Mouse (Mus musculus): Measurements from ENCODE around the gene Ints1.

The Ints1 gene

DNA sequence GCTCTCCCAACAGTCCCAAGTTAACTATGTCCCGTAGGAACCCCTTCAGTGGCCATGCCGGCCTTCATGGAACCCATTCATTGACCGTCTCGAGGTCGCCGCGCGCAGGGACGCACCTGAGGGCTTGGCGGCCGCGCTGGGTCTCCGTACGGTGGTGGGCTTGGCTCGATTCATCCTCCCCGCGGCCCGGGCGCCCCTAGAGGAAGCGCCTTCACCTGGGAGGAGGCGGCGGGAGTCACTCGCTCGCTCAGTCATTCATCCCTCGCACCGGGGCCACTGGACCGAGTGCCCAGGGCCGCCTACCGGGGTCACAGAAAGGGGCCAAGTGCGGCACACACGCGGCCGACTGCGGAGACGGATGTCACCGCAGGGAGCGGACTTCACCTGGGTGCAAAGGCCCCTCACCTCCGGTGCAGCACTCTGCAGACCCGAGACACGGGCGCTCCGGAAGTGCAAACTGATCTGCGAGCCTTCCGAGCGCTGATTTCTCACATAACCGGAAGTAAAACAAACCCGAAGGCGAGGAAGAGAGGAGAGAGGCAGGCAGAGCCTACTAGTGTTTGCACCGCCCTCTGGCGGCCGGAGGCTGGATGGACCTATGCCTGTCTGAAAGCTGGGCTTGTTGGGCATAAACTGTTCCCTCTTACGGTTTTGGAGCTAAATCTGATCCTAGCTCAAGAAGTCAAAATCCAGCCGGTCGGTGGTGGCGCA is at the start of gene Ints1:
Gene Ints1 (minus strand): TSS at position 459 of the 711 bp plus-strand sequence.
- DNase-seq (ENCODE audit: low spot score in 2 of 2): peak; percentile 90 to 95

DNA sequence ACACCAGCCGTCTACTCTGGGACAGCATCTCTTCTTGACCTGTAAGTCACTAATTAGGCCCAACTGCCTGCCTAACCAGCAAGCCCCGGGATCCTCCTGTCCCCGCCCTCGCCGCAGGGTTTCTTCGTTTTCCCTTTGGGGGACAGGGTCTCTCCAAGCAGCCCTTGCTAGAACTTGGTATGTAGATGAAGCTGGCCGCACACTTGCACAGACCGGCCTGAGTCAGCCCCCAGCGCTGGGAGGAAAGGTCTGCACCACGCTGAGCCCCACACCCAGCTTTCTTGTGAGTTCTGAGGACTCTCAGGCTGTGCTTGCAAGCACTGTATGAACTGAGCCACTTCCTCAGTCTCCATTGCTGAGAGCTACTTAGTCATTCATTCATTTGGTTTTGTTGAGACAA is 49.1 kb upstream of the Ints1 start:
- DNase-seq (ENCODE audit: low spot score in 2 of 2): no peak

DNA sequence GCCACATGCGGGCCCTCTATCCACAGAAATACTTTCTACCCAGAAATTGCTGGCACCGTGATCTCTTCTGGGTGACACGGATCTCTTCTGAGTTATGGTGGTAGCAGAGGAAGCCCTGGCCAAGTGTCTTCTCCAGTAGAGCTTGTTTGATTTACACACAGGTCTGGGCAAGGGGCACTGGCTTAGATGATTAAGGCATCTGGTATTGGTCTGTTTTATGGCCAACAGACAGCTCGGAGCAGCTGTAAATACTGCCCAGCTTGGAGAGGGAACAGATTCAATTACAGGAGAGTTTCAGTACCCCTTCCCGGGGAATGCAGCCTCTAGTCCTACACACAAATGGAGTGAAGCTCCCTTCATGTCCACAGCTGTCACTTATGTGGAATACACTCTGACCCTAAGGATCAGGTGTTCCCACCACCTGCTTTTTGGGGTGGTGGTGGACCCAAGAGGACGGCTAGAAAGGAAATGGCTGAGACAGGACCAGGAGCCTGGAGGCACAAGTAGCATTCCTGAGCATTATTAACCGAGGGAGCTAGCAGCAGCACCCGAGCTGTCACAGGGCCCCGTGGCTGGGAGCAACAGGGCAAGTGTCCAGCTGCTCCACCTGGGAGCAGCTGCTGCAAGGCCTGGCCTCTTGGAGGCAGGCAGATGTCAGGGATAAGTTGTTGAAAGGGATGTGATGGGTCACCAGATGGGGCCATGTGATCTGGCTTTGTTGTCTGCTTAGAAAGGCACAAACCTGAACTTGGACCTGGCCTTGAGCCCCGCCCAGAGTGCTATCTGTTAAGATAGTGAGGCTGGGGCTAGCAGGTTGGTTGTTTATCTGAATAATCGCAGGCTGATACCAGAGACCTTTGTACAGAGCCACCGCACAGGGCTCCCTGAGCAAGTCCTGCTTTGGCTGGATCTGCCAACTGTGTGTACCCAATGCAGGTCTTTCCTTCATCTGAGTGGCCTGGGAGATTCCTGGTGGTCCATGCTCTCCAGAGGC is 46.3 kb upstream of the Ints1 start:
- no peak for DNase-seq (ENCODE audit: low spot score in 2 of 2)

DNA sequence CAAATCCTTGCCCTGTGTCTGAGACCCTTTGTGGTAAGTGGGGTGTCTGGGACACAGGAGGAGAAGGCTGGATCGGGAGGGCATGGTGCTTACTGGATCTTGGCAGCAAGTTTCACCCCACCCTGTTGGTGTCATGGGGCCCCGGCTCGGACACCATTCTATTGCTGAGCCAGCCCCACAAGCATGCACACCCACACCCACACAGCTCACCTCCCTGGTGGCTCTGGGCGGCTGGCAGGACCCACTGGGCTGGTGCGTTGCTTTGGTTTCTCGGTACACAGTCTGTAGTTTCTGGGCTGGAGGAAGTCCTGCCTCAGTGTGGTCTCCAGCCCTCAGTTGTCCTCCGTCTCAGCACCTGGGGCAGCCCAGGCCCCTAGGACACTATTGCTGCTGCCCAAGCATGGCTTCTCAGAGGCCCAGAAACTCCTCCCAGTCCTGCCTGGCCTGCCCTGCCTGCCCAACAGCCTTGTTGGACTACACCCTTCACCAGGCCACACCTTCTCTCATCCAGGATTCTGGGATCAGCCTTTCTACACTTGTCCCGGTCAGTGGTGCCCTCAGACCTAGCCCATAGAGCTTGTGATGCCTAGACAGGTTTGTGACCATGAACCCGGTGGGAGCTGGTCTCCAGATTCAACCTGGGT is 44.2 kb upstream of the Ints1 start, which contains the start of gene Tmem184a:
Gene Tmem184a (minus strand): TSS at position 380 of the 644 bp plus-strand sequence.
- DNase-seq (ENCODE audit: low spot score in 2 of 2): no peak

DNA sequence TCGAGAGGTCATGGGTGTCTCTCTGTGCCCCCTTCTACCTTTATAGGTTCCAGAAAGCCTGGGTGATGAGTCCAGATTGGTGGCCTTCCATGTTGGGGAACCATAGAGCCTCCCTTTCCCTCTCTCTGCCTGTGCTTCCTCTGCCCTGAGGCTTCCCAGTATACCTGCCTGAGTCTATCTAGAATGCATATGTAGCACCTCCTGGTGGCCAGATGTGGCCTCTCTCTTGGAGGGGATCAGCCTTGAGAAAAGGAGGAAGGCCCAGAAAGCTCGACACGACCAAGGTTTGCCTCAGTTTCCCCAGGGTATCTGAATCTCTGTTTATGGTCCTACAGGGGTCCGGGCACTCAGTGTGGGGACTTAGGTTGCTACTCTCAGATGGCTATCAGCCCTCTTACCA is 43.3 kb upstream of the Ints1 start:
- no peak for DNase-seq (ENCODE audit: low spot score in 2 of 2)

DNA sequence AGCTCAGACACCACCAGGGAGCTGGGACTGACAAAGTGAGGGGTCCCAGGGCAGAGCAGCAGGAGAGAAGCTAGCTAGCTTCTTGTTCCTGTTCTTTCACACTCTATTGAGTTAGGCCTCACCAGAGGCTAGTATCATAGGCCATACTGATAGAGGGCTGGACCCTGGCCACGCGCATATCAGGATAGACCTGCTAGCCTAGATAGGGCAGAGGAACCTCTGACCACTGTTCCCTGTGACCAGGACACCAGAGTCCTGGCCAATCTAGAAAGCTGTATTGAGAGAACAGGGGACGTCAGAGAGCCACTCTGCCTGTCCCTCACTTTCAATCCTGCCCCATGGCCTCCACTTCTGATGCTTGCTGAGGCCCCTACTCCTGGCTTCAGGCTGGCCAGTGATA is 42.6 kb upstream of the Ints1 start:
- no peak for DNase-seq (ENCODE audit: low spot score in 2 of 2)

DNA sequence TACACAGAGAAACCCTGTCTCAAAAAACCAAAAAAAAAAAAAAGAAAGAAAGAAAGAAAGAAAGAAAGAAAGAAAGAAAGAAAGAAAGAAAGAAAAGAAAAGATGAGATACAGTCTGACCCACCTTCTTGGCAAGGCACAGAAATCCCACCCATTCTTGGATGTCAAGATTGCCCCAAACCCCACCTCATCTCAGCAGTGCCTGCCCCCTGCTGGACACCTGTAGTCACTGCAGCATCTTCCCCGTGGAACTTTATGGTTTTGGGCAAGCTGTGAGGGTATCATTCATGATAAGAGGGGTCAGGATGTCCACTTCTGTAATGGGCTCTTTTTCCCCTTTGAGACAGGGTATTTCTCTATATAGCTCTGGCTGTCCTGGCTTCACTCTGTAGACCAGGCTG is 41.8 kb upstream of the Ints1 start:
- DNase-seq (ENCODE audit: low spot score in 2 of 2): no peak

DNA sequence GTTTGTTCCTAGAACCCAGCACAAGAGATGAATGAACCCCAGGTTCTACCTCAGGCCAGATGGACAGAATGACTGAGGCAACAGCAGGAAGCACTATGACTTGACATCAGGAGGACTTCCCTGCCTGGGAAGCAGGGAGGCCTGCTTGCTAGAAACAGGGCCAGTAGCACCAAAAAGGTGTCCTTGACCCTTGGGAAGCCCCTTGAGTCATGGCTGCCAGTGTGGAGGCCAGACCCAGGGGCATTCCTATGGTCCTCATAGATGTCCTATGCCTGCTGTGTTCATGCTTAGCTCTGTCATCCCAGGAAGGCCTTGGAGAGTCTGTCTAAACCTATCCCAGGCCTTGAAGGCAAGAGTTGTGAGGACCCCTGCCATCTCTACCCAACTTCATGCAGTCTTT is 41.0 kb upstream of the Ints1 start:
- no peak for DNase-seq (ENCODE audit: low spot score in 2 of 2)

DNA sequence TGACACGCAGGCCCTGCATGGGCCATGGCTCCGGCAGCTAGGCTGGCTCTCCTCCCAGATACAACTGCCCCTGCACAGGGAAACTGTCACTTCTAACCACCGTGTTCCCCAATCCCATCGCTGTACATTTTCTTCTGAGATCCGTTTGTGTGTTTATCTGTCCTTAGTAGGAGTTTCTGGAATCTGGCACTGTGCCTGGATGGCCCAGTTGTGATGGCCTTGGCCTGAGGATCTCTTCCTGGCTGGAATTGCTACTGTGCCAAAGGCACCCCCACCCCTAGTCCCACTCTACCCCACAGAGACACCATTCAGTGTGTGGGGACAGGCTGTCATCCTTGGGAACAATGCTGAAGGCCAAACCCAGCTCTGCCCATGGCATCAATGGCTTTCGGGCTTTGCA is 40.5 kb upstream of the Ints1 start:
- DNase-seq (ENCODE audit: low spot score in 2 of 2): no peak

DNA sequence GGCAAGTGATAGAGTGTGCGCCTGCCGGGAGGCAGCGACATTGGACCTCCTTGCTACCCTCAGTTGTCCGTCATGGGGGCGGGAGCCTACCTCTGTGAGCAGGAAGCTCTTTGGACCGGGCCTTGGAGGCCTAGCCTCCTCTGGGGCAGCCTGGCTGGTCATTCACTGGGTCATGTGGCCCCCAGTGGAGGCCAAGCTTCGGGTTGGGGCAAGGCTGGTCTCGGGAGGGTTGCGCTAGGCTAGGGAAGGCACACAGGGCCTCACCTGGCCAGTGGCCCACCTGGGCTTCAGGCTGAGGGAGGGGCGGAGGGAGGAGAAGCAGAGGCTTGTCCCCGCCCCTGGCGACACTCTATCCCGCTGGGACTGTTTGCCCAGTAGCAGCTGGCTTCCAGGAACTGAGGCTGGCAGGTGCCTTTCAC is 38.5 kb upstream of the Ints1 start:
- no peak for DNase-seq (ENCODE audit: low spot score in 2 of 2)

DNA sequence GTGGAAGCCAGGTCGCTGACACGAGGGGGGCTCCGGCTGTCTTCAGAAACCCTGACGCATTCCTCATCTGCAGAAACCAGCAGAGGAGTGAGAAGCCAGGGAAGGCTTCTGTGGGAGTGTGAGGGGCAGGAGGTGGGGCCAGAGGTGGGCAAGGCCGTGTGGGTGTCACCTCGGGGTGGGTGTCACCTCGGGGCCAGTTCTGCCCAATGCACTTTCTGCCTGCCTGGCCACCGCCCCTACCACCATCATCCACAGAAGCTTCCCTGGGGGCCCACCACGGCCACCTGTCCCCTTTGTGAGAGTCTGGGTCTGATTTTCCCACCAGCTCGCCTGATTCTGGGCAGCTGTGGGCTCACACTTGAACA is 37.6 kb upstream of the Ints1 start:
- DNase-seq (ENCODE audit: low spot score in 2 of 2): no peak

DNA sequence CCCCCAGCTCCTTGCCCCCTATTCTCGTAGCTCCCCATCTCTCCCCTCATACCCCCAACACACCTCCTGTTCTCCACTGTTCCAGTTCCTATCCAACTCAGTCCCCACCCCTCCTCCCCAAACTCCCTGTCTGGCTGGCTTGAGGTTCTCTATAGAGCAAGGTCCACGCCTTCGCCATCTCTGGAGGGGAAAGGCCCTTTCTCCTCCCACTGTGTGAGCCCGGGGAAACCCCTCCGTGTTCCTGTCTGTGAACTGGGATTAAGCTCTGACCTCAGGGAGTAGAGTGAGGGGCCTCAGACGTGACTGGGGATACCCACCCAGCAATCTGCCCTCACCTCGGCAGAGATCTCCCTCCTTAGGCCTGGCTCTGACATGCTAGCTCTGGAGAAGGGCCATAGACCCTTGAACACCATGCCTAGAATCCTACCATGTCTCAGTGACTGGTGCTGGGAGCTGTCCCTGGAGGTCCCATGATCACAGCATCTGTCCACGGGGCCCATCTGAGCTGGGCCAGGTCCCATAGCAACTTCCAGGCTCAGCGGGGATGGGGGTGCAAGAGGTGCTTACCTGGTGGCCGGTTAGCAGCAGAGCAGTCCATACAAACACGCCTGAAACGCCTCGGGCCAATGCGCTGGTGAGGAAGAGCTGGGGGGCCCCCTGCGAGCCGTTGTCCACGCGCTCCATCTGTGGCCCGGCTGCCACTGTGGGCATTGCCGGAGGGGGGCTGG is 37.1 kb upstream of the Ints1 start:
- DNase-seq (ENCODE audit: low spot score in 2 of 2): no peak

DNA sequence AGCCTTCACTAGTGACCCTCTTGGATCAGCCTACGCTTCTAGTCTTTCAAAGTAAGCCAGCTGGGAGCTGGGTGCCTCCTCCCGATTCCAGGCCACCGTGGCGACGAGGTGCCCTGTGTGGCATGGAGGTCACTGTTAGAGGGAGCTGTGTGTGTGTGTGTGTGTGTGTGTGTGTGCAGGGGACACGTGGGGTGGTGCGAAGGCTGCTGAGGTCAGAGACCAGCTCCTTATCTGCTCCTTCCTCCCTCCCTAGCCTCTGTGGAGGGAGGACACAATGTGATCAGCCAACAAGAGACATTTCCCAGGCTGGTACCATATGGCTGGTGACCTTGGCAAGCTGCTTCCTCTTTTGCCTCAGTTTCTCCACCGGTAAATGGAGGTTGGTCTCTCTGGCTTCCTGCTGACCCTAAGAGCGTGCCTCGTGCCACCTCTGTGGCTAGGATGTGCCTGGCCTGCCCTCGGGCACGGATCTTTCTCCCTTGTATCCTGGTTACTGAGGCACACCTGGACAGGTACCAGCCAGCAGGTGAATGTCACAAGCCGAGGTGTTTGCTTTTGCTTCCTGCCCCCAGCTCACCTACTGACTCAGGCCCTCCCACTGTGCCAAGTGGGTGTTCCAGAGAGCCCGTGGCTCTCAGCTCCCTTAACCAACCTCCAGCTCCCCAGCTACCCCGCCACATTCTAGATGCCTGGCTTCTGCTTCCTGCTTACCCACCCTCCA is 36.4 kb upstream of the Ints1 start:
- DNase-seq (ENCODE audit: low spot score in 2 of 2): no peak

DNA sequence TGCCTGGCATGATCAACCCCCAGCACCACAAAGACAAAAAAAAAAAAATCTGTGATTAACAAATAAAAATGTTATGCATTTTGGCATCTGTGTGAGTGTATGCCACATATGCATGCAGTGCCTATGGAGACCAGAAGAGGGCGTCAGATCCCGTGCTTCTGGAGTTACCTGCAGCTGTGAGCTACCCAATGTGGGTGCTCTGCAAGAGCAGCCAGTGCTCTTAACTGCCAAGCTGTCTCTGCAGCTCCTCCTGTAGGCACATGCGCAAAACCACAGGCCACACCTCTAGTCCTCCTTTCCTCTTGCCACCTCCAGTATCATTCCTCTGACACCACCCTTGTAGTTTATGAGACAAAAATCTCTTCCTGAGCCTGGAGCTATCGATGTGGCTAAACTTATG is 33.9 kb upstream of the Ints1 start:
- no peak for DNase-seq (ENCODE audit: low spot score in 2 of 2)

DNA sequence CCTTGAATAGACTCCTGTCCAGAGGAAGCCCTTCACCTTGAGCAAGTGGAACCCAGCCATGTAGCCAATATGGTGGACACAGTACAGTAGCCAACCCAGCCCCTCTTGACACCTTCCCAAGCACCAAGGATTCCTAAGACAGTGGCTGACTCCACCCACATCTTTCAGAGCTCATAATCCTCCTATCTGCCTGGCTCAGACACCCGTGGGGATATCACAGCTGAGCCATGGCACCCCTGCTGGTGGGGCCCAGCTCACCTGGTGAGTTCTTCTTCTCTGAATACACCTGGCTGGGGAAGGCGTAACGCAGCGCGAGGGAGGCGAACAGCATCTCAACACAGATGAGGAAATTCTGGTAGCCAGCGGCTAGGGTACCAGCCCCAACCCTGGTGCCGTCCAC is 30.4 kb upstream of the Ints1 start:
- no peak for DNase-seq (ENCODE audit: low spot score in 2 of 2)

DNA sequence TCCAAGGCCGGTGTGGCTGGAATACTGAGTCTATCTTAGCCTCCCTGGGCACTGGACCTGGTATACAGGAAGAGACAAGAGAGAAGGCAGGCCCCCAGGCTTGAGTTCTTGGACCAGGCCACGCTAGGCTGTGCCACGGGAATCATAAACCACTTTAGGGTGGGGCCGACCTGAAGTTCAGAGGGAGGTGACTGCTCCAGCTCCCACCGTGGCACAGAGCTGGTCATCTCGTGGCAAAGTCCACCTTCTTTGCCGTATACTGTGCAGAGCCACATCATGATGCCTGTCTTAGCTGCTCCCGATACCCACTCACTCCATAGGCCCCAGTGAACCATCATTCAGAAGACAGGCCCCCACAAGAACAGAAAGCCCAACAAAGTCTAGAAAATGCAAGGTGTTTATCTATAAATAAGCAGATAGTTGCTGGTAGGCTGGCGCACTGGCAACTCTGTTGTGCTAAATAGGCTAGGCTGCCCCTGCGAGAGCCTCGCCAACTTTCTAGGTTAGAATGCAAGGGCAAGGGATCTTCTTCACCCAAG is 29.2 kb upstream of the Ints1 start:
- DNase-seq (ENCODE audit: low spot score in 2 of 2): no peak

DNA sequence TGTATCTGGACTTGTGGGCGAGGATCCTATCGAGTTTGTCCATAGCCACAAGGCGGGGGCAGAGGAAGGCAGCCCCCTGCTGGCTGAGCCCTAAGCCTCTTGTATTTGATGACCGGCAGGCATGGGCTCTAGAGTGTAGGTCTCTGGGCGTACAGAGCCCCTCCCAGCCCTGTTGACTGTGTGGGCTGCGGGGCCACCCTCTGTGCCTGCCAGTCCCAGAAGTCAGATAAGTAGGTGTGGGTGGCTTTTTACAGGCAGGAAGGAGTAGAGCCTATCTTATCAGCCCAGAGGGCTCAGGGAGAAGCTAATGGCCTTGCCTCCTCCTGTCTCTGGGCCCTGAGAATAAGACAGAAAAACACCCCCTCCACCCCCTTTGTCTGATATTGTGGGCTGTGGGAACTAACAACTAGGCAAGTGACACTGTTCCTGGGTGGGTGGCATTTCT is 28.7 kb upstream of the Ints1 start:
- DNase-seq (ENCODE audit: low spot score in 2 of 2): no peak

DNA sequence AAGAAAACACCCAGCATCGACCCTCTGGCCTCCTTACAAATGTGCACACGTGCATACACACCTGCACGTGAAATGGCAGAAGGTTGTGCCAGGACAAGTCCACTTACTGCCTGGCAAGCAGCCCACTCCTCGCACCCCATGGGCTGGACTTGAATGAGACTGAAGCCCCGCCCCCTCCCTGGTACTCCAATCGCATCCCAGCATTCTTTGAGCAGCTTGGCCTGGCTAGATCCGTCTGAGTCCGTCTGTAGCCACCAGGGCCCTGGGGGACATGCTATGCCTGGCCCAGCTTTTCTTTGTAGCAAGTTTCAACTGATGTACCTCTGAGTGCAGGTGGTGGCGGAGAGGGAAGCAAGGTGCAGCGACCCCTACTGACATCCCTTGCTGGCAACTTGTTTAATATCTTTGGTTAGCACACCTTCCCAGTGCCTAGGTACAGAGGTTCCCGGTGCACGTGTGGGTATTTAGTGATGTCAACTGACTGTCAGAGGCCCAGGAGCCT is 28.2 kb upstream of the Ints1 start:
- DNase-seq (ENCODE audit: low spot score in 2 of 2): no peak

DNA sequence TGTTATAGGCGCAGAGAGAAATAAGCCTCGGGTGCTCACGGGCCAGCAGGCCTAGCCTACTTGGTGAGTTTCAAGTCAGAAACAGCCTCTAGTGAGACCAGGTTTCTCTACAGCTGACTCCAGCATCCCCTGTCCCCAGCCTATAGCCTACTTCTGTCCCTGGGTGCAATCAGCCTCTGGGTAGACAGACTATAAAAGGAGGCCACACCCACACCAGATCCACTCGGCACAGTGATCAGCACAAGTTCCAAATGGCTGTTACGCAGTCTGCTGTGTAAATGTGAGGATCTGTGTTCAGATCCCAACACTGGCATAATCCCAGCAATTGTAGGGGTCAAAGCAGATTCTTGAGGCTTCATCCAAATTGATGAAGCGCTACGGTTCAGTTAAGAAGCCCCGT is 27.7 kb upstream of the Ints1 start:
- no peak for DNase-seq (ENCODE audit: low spot score in 2 of 2)

DNA sequence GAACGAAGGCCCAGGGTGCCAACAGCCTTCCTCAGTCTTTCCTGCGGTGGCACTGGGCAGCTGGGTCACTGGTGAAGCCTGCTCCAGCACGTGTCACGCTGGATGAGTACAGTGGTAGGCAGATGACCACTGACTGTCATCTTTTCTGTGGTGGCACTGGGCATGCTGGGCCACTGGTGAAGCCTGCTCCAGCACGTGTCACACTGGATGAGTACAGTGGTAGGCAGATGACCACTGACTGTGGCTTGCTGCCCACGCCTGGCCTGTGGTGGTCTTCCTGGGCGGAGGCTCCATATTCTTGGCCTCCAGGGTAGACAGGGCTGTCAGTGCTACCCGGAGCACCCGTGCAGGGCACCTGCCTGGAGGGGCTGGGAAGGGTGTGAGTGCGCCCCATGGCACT is 26.4 kb upstream of the Ints1 start:
- DNase-seq (ENCODE audit: low spot score in 2 of 2): no peak

DNA sequence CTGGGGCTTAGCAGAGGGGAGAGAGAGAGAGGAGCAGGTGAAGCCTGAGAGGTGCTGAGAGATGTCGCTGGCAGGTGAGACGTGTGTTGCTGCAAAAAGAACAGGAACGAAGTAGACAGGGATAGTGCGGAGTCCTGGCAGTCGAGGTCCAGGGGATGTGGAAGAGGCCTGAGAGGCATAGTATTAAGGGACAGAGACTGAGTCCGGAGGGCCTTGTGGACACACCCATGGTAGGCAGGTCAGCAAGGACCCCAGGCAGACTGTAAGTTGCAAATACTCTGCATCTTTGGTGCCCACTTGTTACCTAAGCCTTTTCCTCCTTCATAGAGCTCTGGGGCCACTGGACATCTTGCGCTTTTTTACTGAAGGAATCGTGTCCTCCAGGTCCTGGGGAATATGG is 25.8 kb upstream of the Ints1 start:
- no peak for DNase-seq (ENCODE audit: low spot score in 2 of 2)

All from heart, adult 9 months (tissue).